Mouse (Mus musculus): Measurements from ENCODE around the gene Usp43.

GRCm38 (mm10) chr11:67932156-67932555, 10.2 kb upstream of the Usp43 start:
- TF ChIP-seq GATA2 (IDR thresholded peaks at IDR 0.05; ENCODE audit: borderline replicate concordance, low read depth, low read length) (no peak), GATA1 (IDR thresholded peaks at IDR 0.05; ENCODE audit: borderline replicate concordance, low read length) (no peak), CTCF (IDR thresholded peaks at IDR 0.05; ENCODE audit: low read depth, low read length) (no peak)

All from G1E (cell line).